Mouse (Mus musculus) T-helper 1 cell (primary cell): ENCODE results near the gene Fam216b.

Experiments
- in situ Hi-C: fragments of 300-600 bp; cut with MboI, MseI; formaldehyde crosslinking; loops from one replicate; pipeline ENCODE4 v1.15.1; 2025; ENCODE audit warnings: high pct_unique_total_duplicates

Gene Fam216b

GRCm38 (mm10) chr14:78088907-78089306 is at the start of gene Fam216b:
Gene Fam216b, minus strand, starts transcription at chr14:78089007.
- in situ Hi-C loops, result no loop called here

- in situ Hi-C loops, result no loop called here
These were observed 43.7 kb upstream of the Fam216b start for GRCm38 (mm10) chr14:78132368-78133052.

- in situ Hi-C loops, result no loop called here
These were observed 37.9 kb upstream of the Fam216b start for GRCm38 (mm10) chr14:78126670-78127069.

GRCm38 (mm10) chr14:78120286-78120685 is 31.5 kb upstream of the Fam216b start:
- in situ Hi-C loops, result no loop called here

GRCm38 (mm10) chr14:78119449-78120200 is 30.8 kb upstream of the Fam216b start:
- in situ Hi-C loops, result no loop called here

GRCm38 (mm10) chr14:78117671-78118070 is 28.9 kb upstream of the Fam216b start:
- in situ Hi-C loops, result no loop called here

- in situ Hi-C loops, result no loop called here
These were observed 28.5 kb upstream of the Fam216b start for GRCm38 (mm10) chr14:78117268-78117667.

GRCm38 (mm10) chr14:78112466-78112865 is 23.7 kb upstream of the Fam216b start:
- in situ Hi-C loops, result no loop called here

- in situ Hi-C loops, result no loop called here
These were observed 22.1 kb upstream of the Fam216b start for GRCm38 (mm10) chr14:78110871-78111270.

- in situ Hi-C loops, result no loop called here
These were observed 20.6 kb upstream of the Fam216b start for GRCm38 (mm10) chr14:78109419-78109818.

GRCm38 (mm10) chr14:78108388-78108787 is 19.6 kb upstream of the Fam216b start:
- in situ Hi-C loops, result no loop called here

GRCm38 (mm10) chr14:78089591-78089990 is 784 bp upstream of the Fam216b start:
- in situ Hi-C loops, result no loop called here

- in situ Hi-C loops, result no loop called here
These were observed 5.3 kb downstream of the Fam216b start for GRCm38 (mm10) chr14:78083465-78083864.

- in situ Hi-C loops, result no loop called here
These were observed 11.3 kb downstream of the Fam216b start for GRCm38 (mm10) chr14:78077508-78077907.

GRCm38 (mm10) chr14:78065938-78066710 is 22.7 kb downstream of the Fam216b start:
- in situ Hi-C loops, result no loop called here

- in situ Hi-C loops, result no loop called here
These were observed 26.3 kb downstream of the Fam216b start for GRCm38 (mm10) chr14:78062484-78062883.

GRCm38 (mm10) chr14:78060609-78060951 is 28.2 kb downstream of the Fam216b start:
- in situ Hi-C loops, result no loop called here

GRCm38 (mm10) chr14:78059878-78060608 is 28.8 kb downstream of the Fam216b start:
- in situ Hi-C loops, result no loop called here

- in situ Hi-C loops, result no loop called here
These were observed 31.4 kb downstream of the Fam216b start for GRCm38 (mm10) chr14:78057362-78057761.

GRCm38 (mm10) chr14:78056371-78056770 is 32.4 kb downstream of the Fam216b start:
- in situ Hi-C loops, result no loop called here

GRCm38 (mm10) chr14:78048674-78049073 is 40.1 kb downstream of the Fam216b start:
- in situ Hi-C loops, result no loop called here

GRCm38 (mm10) chr14:78048258-78048657 is 40.5 kb downstream of the Fam216b start:
- in situ Hi-C loops, result no loop called here
